Mouse (Mus musculus): ENCODE measurements around the gene Cdk5rap2.

The Cdk5rap2 gene

GRCm38 (mm10) chr4:70409994-70410721 lies at the start of gene Cdk5rap2:
TSS of gene Cdk5rap2 (minus strand) at chr4:70410443.
- DNase-seq = peak; percentile 97 to 98

GRCm38 (mm10) chr4:70452161-70452560 lies 41.9 kb upstream of the Cdk5rap2 start:
- DNase-seq = no peak

GRCm38 (mm10) chr4:70451750-70452149 lies 41.5 kb upstream of the Cdk5rap2 start:
- peak; percentile 25 to 67 for DNase-seq

GRCm38 (mm10) chr4:70449668-70450067 lies 39.4 kb upstream of the Cdk5rap2 start:
- DNase-seq = peak in 1 of 2 experiments; percentile 10

GRCm38 (mm10) chr4:70446774-70447173 lies 36.5 kb upstream of the Cdk5rap2 start:
- no peak for DNase-seq

GRCm38 (mm10) chr4:70420202-70420601 lies 10.0 kb upstream of the Cdk5rap2 start:
- no peak for DNase-seq

- no peak for DNase-seq
These were observed 1.9 kb upstream of the Cdk5rap2 start for GRCm38 (mm10) chr4:70412126-70412525.

GRCm38 (mm10) chr4:70409456-70409855 lies 787 bp downstream of the Cdk5rap2 start:
- DNase-seq = no peak

GRCm38 (mm10) chr4:70402109-70402819 lies 8.0 kb downstream of the Cdk5rap2 start:
- peak in 1 of 2 experiments; percentile 39 for DNase-seq

- no peak for DNase-seq
These were observed 10.8 kb downstream of the Cdk5rap2 start for GRCm38 (mm10) chr4:70399476-70399875.

- DNase-seq = no peak
These were observed 11.2 kb downstream of the Cdk5rap2 start for GRCm38 (mm10) chr4:70399074-70399473.

GRCm38 (mm10) chr4:70398088-70398487 lies 12.2 kb downstream of the Cdk5rap2 start:
- DNase-seq = no peak

- no peak for DNase-seq
These were observed 13.5 kb downstream of the Cdk5rap2 start for GRCm38 (mm10) chr4:70396701-70397100.

GRCm38 (mm10) chr4:70394736-70395135 lies 15.5 kb downstream of the Cdk5rap2 start:
- DNase-seq = no peak

GRCm38 (mm10) chr4:70391760-70392372 lies 18.4 kb downstream of the Cdk5rap2 start:
- DNase-seq = no peak

GRCm38 (mm10) chr4:70391073-70391472 lies 19.2 kb downstream of the Cdk5rap2 start:
- DNase-seq = no peak

GRCm38 (mm10) chr4:70386206-70386605 lies 24.0 kb downstream of the Cdk5rap2 start:
- no peak for DNase-seq

GRCm38 (mm10) chr4:70377359-70377758 lies 32.9 kb downstream of the Cdk5rap2 start:
- no peak for DNase-seq

- DNase-seq = no peak
These were observed 45.0 kb downstream of the Cdk5rap2 start for GRCm38 (mm10) chr4:70365061-70365858.

GRCm38 (mm10) chr4:70361366-70361765 lies 48.9 kb downstream of the Cdk5rap2 start:
- peak in 1 of 2 experiments; percentile 4 for DNase-seq

GRCm38 (mm10) chr4:70355659-70356350 lies 54.4 kb downstream of the Cdk5rap2 start:
- peak; percentile 17 to 53 for DNase-seq

- DNase-seq = no peak
These were observed 55.8 kb downstream of the Cdk5rap2 start for GRCm38 (mm10) chr4:70354448-70354847.
